Mouse (Mus musculus) heart, postnatal 36 days (tissue): ENCODE measurements around the gene Loxl1. TPM values are rescaled to one million over a fixed set of nuclear protein-coding genes. Genes with fewer than 3 reads are reported as not detected.
"Not testable (repeated sequence)": the region's sequence is repeated elsewhere in the genome, so short reads cannot be mapped to it uniquely, and the experiment has no call there.

Source experiments
- DNase-seq, 2 experiments: peaks; one replicate each; pipeline ENCODE4 v3.0.0; 2021 to 2022
- intact Hi-C: fragments of 180-260 bp; cut with DNase I; formaldehyde crosslinking; loops from one replicate; pipeline ENCODE4 v1.15.1; 2025
- total RNA-seq, 2 experiments: library from RNA; stranded (reverse); gene quantifications; 2 replicates each; pipeline ENCODE4 v1.2.3; 2021

Loxl1 gene
- total RNA-seq, 2 experiments from 2014 or later, result 29.6 TPM

DNA sequence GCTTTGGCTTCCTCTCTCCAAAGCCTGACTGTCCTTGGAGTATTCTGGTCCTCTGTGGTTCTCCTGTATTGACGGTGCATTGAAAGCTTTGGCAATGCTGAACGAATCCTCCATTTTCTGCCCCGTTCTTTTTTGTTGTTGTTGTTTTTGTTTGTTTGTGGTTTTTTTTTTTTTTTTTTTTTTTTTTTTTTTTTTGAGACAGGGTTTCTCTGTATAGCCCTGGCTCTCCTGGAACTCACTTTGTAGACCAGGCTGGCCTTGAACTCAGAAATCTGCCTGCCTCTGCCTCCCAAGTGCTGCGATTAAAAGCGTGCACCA lies 59.2 kb downstream of the Loxl1 start:
- not testable (repeated sequence) for DNase-seq
- intact Hi-C loops, result loop anchor here (10.0 kb wide), 1 partner anchor 489 kb away; the partner anchor contains the start of gene Clk3

DNA sequence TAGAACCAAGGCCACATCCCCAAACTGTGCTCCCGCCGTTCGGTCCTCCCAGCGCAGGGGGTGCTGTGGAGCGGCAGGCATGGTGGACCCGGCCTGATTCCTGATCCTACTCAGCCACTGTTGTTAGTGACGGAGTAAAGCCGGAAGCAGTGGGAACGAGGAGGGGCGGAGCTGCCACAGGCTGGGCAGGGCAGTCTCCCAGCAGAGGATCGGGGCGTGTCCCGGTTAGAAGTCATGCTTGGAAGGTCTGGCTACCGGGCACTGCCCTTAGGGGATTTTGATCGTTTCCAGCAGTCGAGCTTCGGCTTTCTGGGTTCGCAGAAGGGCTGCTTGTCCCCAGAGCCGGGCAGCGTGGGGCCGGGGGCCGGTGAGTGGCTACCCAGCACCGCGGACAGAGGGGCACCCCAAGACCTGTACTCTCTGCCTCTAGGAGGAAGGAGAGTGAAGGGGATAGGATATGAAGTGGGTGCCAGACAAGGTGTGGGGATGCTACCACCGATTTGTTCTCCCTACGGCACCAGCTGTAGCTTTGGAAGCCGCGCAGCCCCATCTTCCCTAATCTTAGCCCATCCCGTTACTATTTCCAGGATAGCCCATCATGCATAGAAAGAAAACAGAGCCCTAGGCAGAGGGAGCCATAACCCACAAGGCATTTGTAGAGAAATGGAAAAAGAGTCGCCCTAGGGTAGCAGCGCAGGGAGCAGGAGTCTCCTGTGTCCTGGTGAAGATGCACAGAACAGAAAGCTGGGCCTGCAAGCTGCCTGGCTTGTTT lies 59.8 kb downstream of the Loxl1 start, which contains the start of gene Stoml1:
Gene Stoml1 (plus strand): TSS at position 132 of the 772 bp plus-strand sequence.
- intact Hi-C loops, result loop anchor here (10.0 kb wide), 1 partner anchor 488 kb away; the partner anchor contains the start of gene Clk3
- peak; percentile 92 to 97 for DNase-seq

GRCm38 (mm10) chr9:58250730-58251129 lies 62.3 kb downstream of the Loxl1 start:
- not testable (repeated sequence) for DNase-seq
- intact Hi-C loops, result loop anchor here (10.0 kb wide), 1 partner anchor 486 kb away; the partner anchor contains the start of gene Clk3

DNA sequence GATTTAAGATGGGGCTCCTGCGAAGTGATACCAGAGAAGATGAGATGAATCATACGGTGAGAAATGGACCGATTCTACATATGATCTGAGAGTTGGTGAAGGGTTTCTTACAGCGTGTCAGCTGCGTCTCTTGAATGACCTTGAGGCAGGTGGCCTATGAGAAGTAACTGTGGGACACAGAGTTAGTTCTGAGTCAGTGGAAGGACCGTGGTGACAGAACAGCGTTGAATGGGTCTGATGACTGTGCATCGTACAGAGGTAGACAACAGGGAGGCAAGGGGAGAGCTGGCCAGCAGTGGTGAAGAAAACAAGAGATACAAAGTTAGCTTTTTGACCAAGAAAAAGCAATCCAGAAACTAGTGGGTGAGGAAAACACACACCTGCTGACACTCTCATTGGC lies 62.7 kb downstream of the Loxl1 start:
- no peak for DNase-seq
- intact Hi-C loops, result loop anchor here (10.0 kb wide), 1 partner anchor 486 kb away; the partner anchor contains the start of gene Clk3

GRCm38 (mm10) chr9:58249592-58250192 lies 63.3 kb downstream of the Loxl1 start, which contains the start of gene Pml:
TSS of gene Pml (minus strand) at chr9:58249786.
- intact Hi-C loops, result loop anchor here (10.0 kb wide), 1 partner anchor 485 kb away; the partner anchor contains the start of gene Clk3
- DNase-seq, result peak; percentile 76 to 79

GRCm38 (mm10) chr9:58248746-58249413 lies 64.1 kb downstream of the Loxl1 start:
- peak in 1 of 2 experiments; percentile 27 for DNase-seq
- intact Hi-C loops, result no loop called here

DNA sequence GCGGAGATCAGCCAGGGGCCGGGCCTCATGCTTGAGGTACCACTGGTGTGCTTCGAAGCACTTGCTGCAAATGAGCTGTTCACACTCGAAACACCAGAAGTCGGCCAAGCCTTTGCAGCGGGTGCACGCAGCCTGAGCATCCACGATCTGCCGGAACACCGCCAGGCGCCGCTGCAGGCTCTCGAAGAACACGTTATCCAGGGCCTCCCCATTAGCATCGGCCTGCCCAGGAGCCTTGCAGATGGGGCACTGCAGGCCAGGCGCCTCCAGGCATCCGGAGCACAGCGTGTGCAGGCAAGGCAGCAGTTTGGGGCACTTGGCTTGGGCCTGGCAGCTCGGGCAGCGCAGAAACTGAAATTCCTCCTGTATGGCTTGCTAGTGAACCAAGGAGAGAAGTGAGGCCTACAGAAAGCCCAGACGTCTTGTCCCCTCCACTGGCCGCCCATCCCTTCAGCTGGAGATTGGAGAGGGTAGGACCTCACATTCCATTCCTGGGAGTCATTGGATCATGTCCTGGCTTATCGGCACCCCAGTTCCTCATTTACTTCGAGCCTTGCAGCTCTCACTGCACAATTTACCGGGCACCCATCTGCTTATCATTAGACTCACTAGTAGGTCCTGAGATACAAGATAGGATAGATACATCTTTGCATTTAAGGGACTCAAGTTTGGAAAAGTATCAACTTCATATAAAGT lies 65.8 kb downstream of the Loxl1 start:
- peak; percentile 79 for DNase-seq
- intact Hi-C loops, result loop anchor here (1.0 to 2.0 kb wide), 2 partner anchors 22 to 33 kb away; no protein-coding TSS in a partner anchor

GRCm38 (mm10) chr9:58246083-58246591 lies 66.8 kb downstream of the Loxl1 start:
- intact Hi-C loops, result loop anchor here (2.0 kb wide), 1 partner anchor 23 kb away; no protein-coding TSS in a partner anchor
- no peak for DNase-seq

DNA sequence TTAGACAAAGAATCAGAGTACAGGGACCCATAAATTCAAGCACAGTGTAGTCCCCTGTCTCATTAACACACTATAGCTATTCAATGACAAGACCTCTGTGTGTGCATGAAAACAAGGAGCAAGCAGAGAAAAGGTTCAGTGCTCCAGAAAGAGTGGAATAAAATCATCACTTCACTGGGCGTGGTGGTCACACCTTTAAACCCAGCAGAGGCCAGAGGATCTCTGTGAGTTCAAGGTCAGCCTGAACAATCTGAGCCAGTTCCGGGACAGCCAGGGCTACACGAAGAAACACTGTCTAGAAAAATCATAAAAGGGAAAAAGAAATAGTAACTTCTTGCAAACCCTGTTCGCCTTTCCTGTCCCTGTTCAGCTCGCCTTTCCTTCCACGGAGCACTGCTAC lies 69.3 kb downstream of the Loxl1 start:
- intact Hi-C loops, result no loop called here
- no peak for DNase-seq

- DNase-seq, result no peak
- intact Hi-C loops, result no loop called here
These were observed 70.3 kb downstream of the Loxl1 start for GRCm38 (mm10) chr9:58242696-58243095.

DNA sequence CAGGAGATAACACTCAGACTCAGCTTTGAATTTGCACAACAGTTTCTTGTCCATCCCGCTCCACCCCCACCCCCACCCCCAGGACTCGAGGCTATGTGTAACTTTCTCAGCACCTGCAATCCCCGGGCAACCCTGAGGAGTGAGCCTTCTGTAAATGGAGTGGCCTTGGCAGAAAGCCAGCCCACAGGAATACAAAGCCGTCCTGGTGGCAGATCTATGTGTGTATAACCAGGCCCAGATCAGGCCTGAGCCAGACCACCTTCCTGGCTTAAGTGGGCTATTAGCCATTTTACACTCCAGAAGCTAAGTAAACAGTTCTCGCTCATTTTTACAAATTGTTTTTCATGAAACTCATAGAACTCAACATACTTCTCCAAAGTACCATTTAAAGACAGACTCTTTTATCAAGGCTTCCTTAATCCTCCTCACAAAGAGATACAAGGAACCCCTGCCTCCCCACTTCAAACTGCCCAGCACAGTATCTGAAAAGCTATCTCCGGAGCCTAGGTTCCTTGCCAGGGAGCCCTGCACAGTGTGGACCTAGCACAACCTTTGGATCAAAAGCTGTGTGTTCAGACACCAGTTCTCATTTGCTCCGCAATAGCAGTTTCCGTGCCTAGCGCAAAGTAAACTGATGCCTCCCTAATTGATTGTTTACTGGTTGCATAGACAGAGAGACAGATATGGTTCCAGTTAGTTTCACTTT lies 71.1 kb downstream of the Loxl1 start:
- peak; percentile 39 to 47 for DNase-seq

More for the DNA sequence above, 71.1 kb downstream of the Loxl1 start:
- intact Hi-C loops, result no loop called here

Other genes with a start within 250 kb of the Loxl1 start
- gene Stra6, start 249.4 kb downstream of the Loxl1 start, total RNA-seq, result under 1 TPM; 0.16 to 0.47 TPM
- not detected for gene Ccdc33, start 194.4 kb downstream of the Loxl1 start, total RNA-seq
- 10 to 100 TPM; 28.5 to 30.4 TPM for gene Islr, start 108.9 kb downstream of the Loxl1 start, total RNA-seq
- gene Islr2, start 108.9 kb downstream of the Loxl1 start, total RNA-seq, result 1 to 10 TPM; 1.4 to 2.3 TPM
- gene Pml, start 63.4 kb downstream of the Loxl1 start, total RNA-seq, result 1 to 10 TPM; 8.3 to 9.5 TPM
- gene Stoml1, start 60.0 kb downstream of the Loxl1 start, total RNA-seq, result 10 to 100 TPM; 10.2 to 10.4 TPM
- gene Tbc1d21, start 57.3 kb upstream of the Loxl1 start, total RNA-seq, result not detected
- 10 to 100 TPM; 15.0 to 19.2 TPM for gene Insyn1, start 175.4 kb upstream of the Loxl1 start, total RNA-seq
- 1 to 10 TPM; 8.1 to 9.9 TPM for gene Cd276, start 242.3 kb upstream of the Loxl1 start, total RNA-seq